Mouse (Mus musculus): ENCODE measurements around the gene Myl9. TPM values are rescaled to one million over a fixed set of nuclear protein-coding genes. Genes with fewer than 3 reads are reported as not detected.
A peak's percentile ranks its signal among the peaks of the same experiment; 100 is the strongest.
"Not testable (repeated sequence)": the region's sequence is repeated elsewhere in the genome, so short reads cannot be mapped to it uniquely, and the experiment has no call there.

Myl9 gene
- total RNA-seq, 2 experiments from 2014 or later = not detected

- ATAC-seq (replicated peaks; ENCODE audit: poor library complexity, severe bottlenecking) = no peak
Observed at GRCm38 (mm10) chr2:156782481-156783348, 7.5 kb downstream of the Myl9 start.

GRCm38 (mm10) chr2:156783349-156783728, 8.1 kb downstream of the Myl9 start:
- no peak for ATAC-seq (replicated peaks; ENCODE audit: poor library complexity, severe bottlenecking)

DNA sequence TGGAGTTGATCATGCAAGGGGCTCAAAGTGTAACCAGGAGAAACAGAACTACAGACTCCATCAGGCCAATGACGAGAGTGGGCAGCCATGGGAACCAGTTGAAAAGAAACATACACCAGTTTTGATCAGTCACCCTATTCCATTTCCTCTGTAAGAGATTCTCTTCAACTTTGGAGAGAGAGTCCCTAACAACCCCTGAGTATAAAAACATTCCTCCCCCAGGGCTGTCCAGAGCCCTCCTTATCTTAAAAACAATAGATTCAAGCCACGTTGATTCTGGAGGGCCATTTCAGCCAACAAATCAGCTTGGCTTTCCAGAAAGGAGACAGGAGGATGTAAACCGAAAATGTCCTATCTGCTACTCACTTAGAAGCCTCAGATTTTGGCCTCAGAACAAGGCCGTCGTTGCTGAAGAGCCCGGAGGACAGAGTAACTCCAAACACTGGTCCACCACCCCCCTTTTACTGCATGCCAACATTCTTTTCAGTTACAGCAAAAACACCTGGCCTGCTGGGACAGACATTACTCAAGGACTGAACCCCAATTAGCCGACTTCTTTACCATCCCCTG, 8.9 kb downstream of the Myl9 start:
- no peak for ATAC-seq (replicated peaks; ENCODE audit: poor library complexity, severe bottlenecking)

- no peak for ATAC-seq (replicated peaks; ENCODE audit: poor library complexity, severe bottlenecking)
Observed at GRCm38 (mm10) chr2:156784891-156785290, 9.7 kb downstream of the Myl9 start.

DNA sequence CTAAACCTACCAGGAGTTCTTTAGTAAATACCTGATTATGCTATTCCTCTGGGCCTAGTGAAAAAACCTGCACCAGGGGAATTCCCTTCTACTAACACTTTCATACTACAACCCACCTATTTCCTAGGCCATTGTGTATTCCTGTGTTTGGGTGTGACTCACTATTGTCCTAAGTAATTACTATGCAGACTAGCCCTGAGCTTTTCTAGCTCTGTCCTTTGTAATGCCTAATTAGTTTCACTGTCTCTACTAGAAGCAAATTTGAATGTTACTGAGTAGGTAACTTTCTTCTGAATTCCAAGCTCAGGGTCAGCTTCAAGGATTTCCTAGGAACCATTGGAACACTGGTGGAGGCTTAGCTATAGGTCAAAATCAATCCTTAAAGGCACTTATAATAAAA, 11.1 kb downstream of the Myl9 start:
- ATAC-seq (replicated peaks; ENCODE audit: poor library complexity, severe bottlenecking) = not testable (repeated sequence)

- ATAC-seq (replicated peaks; ENCODE audit: poor library complexity, severe bottlenecking) = no peak
Observed at GRCm38 (mm10) chr2:156787090-156787775, 12.0 kb downstream of the Myl9 start.

DNA sequence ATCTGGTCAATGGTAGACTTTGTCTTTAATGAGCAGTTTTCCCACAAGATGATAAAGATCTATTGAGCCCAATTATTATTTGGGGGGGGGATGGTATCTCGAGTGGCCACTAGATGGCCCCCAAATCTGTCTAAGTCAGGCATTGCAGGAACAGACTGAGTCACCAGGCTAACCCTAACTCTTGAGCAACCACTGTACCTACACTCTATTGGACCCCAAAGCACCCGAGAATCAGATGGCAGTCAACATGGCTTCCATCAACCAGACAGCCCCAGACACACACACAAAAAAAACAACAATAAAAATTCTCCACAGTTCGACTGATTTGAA, 12.5 kb downstream of the Myl9 start:
- peak; percentile 88 for ATAC-seq (replicated peaks; ENCODE audit: poor library complexity, severe bottlenecking)

DNA sequence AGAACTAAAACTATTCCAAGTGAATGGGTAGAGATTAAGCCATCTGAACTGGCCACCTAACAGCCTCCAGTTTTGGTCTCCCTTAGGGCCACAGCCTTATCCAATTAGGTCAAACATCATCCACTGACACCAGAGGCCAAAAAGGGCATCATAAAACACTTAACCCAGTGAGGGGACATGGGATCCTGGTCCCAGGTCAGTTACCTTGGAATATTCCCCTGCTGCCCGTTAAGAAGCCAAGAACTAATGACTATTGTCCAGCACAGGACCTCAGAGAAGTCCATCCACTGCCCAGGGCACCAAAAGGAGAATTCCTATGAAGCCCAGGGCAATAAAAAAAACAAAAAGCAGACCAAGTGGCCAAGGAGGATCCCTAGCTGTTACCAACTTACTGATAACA, 13.6 kb downstream of the Myl9 start:
- ATAC-seq (replicated peaks; ENCODE audit: poor library complexity, severe bottlenecking) = no peak

GRCm38 (mm10) chr2:156798516-156798915, 23.3 kb downstream of the Myl9 start:
- no peak for ATAC-seq (replicated peaks; ENCODE audit: poor library complexity, severe bottlenecking)

GRCm38 (mm10) chr2:156801045-156801444, 25.8 kb downstream of the Myl9 start:
- no peak for ATAC-seq (replicated peaks; ENCODE audit: poor library complexity, severe bottlenecking)

GRCm38 (mm10) chr2:156802116-156802515, 26.9 kb downstream of the Myl9 start:
- ATAC-seq (replicated peaks; ENCODE audit: poor library complexity, severe bottlenecking) = not testable (repeated sequence)

DNA sequence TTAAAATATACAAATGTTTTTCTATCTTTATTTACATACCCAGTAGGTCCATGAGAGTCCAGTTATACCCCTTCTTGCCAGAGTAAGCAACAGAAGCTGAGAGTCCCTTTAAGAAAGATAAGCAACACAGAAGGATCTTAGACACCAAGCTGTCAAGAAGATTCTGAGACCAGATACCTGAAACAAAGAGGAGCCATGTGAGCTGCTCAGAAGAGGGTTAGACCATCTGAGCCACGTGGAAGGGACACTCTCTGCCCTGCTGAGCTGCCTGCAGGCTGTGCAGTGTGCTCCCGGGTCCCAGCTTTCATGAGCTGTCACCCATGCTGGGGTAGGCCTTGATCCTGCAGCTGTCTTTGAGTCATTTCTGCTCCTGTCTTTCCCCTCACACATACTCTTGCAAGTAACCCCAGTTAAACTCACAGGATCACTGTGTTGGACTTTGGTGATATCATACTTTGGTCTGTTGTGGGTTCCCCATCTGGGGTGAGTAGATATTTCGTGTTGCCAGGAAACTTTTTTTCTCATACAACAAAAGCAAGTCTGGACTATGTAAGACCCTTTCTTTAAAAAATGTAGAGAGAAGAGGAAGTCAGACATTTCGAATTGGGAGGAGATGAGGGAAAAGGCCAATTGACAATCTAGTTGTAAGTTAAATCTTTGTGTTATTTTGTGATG, 28.6 kb downstream of the Myl9 start:
- no peak for ATAC-seq (replicated peaks; ENCODE audit: poor library complexity, severe bottlenecking)

- ATAC-seq (replicated peaks; ENCODE audit: poor library complexity, severe bottlenecking) = peak; percentile 17; the same call in 1 of the 2 replicates
Observed at GRCm38 (mm10) chr2:156804589-156804988, 29.4 kb downstream of the Myl9 start.

GRCm38 (mm10) chr2:156806886-156807285, 31.7 kb downstream of the Myl9 start:
- no peak for ATAC-seq (replicated peaks; ENCODE audit: poor library complexity, severe bottlenecking)

- peak; percentile 87 for ATAC-seq (replicated peaks; ENCODE audit: poor library complexity, severe bottlenecking)
Observed at GRCm38 (mm10) chr2:156809579-156809978, 34.4 kb downstream of the Myl9 start.

GRCm38 (mm10) chr2:156810716-156811115, 35.5 kb downstream of the Myl9 start:
- ATAC-seq (replicated peaks; ENCODE audit: poor library complexity, severe bottlenecking) = no peak

- ATAC-seq (replicated peaks; ENCODE audit: poor library complexity, severe bottlenecking) = no peak
Observed at GRCm38 (mm10) chr2:156811556-156811955, 36.3 kb downstream of the Myl9 start.

- no peak for ATAC-seq (replicated peaks; ENCODE audit: poor library complexity, severe bottlenecking)
Observed at GRCm38 (mm10) chr2:156814344-156814801, 39.2 kb downstream of the Myl9 start.

DNA sequence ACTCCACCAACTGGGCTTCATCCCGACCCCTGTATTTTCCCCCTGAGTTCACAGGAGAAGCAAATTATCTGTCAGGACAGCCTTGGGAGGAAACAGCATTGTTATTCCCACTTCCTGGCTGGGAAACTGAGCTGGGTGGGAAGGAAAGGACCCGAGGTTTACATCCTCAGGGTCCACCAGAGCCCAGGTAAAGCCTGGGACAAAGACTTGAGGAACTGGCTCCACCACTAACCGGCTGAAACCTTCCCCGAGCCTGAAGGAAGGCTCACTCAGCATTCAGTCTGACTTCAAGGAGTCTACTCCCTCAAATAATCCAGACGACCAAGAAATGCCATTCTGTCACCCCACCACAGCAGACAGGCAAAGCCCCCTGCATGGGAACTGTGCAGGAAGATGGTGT, 39.7 kb downstream of the Myl9 start:
- no peak for ATAC-seq (replicated peaks; ENCODE audit: poor library complexity, severe bottlenecking)

DNA sequence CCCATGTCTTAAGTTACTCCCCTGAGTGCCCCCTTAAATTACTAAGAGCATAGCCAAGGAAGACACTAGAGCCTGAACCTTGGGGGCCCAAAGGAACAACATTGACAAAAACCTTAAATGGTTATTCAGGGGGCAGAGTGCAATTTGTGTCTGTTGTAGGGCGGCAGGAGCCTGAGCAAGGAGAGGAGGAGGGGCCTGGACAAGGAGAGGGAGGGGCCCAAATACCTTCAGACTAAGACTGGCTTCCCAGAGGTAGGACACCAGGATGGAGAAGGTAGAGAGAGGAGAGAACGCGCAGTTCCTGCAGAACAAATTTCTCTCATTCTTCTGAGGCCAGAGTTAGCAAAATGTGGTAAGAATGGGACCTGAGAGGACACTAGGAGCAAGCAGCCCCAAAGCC, 40.2 kb downstream of the Myl9 start:
- no peak for ATAC-seq (replicated peaks; ENCODE audit: poor library complexity, severe bottlenecking)

DNA sequence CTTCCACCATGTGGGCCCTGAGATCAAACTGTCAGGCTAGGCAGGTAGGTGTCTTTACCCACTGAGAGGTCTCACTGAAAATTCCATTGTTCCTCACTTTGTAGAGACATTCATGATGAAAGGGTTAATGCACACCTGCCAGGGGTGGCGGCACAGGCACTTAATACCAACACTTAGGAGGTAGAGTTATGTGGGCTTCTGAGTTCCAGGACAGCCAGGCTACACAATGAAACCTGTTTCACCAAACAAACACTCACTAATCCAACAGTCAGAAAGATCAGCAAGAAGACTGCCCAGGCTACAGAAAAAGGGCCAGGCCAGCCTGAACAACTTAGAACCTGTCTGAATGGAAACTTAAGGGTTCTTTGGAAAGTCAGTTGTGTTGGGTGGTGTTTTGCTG, 40.9 kb downstream of the Myl9 start:
- ATAC-seq (replicated peaks; ENCODE audit: poor library complexity, severe bottlenecking) = no peak
